Mouse (Mus musculus) NIH3T3 (cell line): ENCODE data around the gene Xpo4.
"Not testable (repeated sequence)": the region's sequence is repeated elsewhere in the genome, so short reads cannot be mapped to it uniquely, and the experiment has no call there.

ENCODE experiments used
- DNase-seq: peaks from one replicate; pipeline ENCODE4 v3.0.0-alpha.2; 2012; ENCODE audit warnings: low read depth

Gene Xpo4

GRCm38 (mm10) chr14:57664822-57665627 is at the start of gene Xpo4:
TSS of gene Xpo4 (minus strand) at chr14:57665430.
- DNase-seq, result peak; percentile 83

GRCm38 (mm10) chr14:57712884-57713283 is 47.7 kb upstream of the Xpo4 start:
- no peak for DNase-seq

DNA sequence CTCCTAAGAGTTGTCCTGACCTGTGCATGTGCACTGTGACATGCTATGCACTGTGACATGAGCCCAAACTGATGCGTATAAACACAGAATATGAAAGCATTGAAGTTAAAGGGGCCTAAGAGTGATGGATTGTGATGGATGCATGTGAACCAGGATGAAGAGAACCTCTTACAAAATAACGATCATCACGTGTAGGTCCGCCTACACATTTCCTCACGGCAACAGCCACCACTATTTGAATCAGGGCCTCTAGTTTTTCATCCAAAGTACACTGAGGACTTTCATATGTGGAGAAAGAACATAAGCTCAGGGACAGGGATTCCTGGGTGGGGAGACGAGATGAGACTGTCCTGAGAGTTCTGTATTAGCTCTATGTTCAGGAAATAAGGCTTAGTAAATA is 45.8 kb upstream of the Xpo4 start:
- no peak for DNase-seq

GRCm38 (mm10) chr14:57709171-57709570 is 43.9 kb upstream of the Xpo4 start:
- DNase-seq, result no peak

- DNase-seq, result no peak
Observed at GRCm38 (mm10) chr14:57708580-57708979, 43.4 kb upstream of the Xpo4 start.

DNA sequence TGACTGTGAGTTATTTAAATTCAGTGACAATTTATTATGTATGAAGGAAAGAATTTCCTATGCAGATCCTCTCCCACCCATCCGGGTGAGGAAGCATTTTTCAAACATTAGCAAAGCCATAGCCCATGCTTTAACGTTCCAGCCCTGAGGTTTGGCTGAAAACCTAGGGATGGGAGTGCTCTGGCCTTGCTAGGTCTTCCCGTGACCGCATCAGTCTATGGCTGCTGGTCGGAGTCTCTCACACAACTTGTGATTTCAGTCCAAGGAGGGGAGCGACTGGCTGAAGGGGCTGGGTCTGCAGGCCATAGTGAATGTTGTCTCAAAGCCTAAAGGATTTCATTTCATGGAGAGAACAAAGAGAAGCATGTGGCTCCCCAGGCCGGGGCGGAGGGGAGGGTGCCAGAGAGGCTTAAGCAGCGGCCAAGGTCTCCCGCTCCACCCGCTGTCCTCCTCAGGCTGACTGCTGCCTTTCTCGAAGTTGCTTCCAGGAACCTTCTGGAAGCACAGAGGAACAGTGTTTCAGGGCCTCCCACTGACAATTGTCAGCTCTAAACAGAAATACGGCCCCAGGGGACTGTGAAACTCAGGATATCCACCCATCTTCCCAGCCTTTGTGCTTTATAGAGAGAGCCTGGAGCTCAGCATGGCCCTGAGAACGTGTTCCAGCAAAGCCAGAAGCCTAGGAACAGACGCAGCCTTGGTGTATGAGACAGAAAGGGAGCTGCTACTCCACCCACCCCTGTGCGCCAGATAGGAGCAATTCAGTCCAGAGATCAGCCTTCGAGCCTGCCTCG is 42.1 kb upstream of the Xpo4 start:
- DNase-seq, result peak; percentile 30

- DNase-seq, result no peak
Observed at GRCm38 (mm10) chr14:57706760-57707099, 41.5 kb upstream of the Xpo4 start.

DNA sequence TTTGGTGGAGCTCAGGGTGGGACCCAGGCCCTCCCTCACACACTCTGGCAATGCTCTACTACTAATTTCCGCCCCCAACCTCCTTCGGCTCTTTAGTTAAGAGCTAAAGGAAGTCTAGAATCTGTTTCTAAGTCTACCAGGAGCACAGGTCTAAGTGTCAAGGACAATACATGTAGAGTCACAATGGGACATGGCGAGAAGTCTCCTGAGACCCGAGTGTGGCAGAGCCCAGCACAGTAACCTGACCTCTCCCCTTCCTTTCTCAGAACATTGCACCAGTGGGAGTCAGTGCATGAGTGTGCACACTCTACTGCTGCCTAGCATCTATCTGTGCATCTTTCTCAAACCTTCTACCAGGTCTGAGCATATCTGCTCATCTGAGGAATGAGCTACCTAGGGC is 40.5 kb upstream of the Xpo4 start:
- DNase-seq, result no peak

GRCm38 (mm10) chr14:57705075-57705474 is 39.8 kb upstream of the Xpo4 start:
- DNase-seq, result no peak

DNA sequence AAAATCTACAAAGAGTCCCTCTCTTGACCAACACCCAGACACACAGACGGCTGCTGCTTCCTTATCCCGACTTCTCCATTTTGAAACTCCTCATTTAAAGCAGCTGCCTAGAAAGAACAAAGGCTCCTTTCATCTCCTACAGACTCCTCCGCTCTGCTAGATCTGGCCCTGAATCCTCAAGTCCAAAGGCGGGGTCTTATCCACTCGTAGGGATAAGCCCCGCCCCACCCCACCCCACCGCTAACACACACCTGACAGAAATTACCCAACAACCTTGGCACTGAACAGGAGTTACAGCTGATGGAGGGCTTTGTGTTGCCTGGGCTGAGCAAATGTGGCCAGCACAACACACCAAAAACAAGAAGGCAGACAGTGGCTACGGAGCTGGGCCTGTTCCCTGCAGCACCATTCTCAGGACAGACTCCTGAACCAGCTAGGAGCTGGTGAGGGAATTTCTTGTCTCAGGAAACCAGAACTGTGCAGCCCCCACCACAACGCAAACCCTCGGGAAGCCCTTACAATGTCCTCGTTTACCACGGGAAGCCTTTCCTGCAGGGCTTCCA is 36.8 kb upstream of the Xpo4 start:
- no peak for DNase-seq

GRCm38 (mm10) chr14:57699461-57699970 is 34.3 kb upstream of the Xpo4 start:
- DNase-seq, result no peak

DNA sequence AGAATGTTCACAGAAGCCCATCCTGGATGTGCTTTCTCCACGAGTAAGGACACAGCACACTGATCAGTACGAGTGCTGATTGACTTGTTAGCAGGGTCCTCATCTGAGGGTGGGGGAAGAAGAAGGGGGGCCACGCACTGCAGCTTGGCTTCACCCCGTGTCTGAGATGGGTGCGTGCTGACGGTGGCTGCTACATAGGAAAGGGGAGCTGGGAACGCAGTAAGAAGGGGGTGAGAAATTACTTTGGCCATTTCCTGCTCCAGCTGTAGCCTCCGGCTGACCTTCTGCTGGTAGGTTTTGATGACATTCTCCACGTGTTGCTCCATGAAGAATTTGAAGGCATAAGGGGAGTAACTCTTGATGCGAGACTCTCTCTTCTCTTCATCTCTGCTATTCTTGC is 33.8 kb upstream of the Xpo4 start:
- DNase-seq, result no peak

- DNase-seq, result no peak
Observed at GRCm38 (mm10) chr14:57696066-57696465, 30.8 kb upstream of the Xpo4 start.

- peak; percentile 27 for DNase-seq
Observed at GRCm38 (mm10) chr14:57695550-57695949, 30.3 kb upstream of the Xpo4 start.

DNA sequence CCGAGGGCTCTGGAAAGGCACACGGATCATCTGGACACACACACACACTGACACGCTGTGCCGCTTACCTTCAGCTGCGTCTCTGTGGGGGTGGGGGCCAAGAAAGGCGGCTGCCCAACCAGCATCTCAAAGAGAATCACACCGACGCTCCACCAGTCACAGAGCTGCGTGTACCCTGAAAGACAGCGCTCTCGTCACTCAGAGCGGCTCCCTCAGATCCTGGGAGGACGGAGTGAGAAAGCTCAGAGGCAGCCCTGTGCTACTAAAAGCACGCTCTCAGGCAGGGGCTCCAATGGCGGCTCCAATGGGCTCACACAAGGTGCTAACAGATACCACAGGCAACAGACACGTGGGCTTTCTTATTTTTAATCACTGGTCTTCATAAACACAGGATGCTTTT is 29.0 kb upstream of the Xpo4 start:
- DNase-seq, result no peak

DNA sequence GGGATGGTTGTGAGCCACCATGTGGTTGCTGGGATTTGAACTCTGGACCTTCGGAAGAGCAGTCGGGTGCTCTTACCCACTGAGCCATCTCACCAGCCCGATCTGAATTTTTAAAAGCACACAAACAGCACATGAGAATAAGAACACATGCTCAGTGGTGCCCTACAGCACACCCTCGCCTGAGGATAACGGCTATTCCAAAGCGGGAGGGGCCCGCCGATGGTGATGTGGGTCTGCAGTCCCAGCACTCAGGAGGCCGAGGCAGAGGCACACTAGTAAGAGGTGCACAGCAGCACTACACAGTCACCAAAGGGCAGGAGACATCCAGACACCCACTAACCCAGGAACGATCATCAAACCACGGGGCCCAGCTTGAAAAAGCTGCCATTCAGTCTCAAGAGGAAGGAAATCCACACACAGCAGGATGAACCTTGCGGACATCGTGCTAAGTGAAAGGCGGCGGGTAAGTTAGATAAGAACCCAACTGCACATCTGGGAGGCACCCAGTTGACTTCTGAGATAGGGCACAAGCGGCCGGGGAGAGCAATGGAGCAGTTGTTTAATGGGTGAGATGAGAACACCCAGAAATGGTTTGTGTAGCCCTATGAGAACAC is 27.4 kb upstream of the Xpo4 start:
- no peak for DNase-seq

DNA sequence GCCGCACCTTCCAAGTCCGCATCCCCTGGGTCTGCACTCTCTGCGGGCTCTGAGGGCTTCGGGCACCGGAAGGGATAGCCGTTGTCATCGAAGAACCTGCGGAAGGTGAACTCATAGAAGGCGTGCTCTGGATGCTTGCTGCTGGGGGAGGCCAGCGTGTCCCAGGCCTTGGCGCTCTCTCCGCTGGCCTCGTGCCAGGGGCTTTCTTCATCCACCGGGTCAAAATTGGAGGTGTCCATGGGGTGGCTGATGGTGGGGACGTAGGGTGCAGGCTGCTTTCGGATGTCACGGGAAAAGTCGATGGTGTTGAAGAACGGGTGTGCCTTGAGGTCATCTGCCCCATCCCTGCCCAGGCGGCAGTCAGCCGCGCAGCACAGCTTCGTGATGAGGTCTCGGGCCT is 26.1 kb upstream of the Xpo4 start:
- no peak for DNase-seq

GRCm38 (mm10) chr14:57690681-57691080 is 25.5 kb upstream of the Xpo4 start:
- DNase-seq, result no peak

- DNase-seq, result not testable (repeated sequence)
Observed at GRCm38 (mm10) chr14:57688066-57688465, 22.8 kb upstream of the Xpo4 start.

GRCm38 (mm10) chr14:57687441-57687840 is 22.2 kb upstream of the Xpo4 start:
- DNase-seq, result no peak

GRCm38 (mm10) chr14:57686647-57687046 is 21.4 kb upstream of the Xpo4 start:
- no peak for DNase-seq

DNA sequence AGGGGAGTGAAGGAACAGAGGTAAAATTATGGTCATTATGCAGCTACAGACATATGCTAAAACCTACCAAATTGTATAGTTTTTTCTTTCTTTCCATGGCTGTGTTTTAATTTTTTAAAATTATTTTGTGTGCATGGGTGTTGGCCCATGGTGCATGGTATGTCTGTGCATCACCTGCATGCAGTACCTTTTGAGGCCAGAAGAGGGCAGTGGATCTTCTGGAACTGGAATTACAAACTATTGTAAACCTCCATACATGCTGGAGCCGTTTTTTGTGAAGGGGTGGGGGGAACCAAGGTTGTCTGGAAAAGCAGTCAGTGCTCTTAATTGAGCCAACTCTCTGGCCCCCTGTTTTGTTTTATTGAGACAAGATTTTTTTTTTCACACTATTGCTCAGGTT is 19.3 kb upstream of the Xpo4 start:
- peak; percentile 76 for DNase-seq

DNA sequence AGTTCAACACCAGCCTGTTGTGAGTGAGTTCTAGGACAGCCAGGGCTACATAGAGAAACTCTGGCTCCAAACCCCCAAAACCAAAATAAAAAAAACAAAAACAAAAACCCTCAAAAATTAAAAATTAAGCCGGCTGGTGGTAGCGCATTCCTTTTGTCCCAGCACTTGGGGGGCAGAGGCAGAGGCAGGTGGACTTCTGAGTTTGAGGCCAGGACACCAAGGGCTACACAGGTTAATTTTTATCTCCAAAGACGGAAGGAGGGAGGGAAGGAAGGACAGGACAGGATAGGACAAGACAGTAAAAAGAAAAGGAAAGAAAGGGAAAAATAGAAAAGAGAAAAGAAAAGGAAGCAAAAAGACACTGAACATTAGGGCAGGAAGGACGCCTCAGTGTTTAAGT is 17.5 kb upstream of the Xpo4 start:
- DNase-seq, result no peak
